Comparison of ENCODE assay signal across 8 mouse cellular contexts in the genomic region with DNA sequence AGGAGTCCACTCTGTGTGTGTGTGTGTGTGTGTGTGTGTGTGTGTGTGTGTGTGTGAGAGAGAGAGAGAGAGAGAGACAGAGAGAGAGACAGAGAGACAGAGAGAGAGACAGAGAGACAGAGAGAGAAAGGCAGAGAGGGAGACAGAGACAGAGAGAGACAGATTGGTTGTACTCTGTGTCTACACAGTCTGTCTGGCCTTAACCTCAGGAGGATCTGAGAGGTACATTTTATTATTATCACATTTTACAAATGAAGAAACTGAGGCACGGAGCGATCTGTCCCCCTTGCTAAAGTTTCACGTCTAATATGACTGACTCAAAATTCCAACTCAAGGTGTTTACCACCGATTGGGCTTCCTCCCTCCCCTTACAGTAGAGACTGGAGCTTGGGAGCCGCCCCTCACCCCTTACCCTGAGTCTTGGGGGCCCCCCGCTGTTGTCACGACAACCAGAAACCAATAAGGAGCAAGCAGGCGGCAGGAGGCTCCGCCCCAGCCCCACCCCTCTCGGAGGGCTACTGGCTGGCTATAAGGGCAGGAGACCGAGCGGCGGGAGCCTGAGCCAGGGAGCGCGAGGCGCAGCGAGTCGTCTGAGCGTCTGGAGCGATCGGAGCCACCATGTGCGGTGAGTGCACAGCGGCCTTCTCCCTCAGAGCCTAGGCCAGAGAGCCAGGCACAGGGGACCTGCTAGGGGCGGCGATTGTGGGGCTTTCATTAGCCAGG. TPM values are rescaled to one million over a fixed set of nuclear protein-coding genes. Genes with fewer than 3 reads are reported as not detected.
A peak's percentile ranks its signal among the peaks of the same experiment; 100 is the strongest.
DNase-seq lines count a peak whose midpoint lies in the region; ATAC-seq and TF ChIP-seq lines count a peak whose summit lies in the region.

TSS of gene Gfpt2 (plus strand) at position 560 of the 723 bp plus-strand sequence.

- TF ChIP-seq CTCF in MEL (IDR thresholded peaks at IDR 0.05 in 2 of 3, conservative IDR thresholded peaks at IDR 0.05 in 1 of 3; ENCODE audit: control insufficient read depth in 1 of 3, insufficient read depth in 1 of 3, low read depth in 2 of 3, low read length in 3 of 3, poor library complexity in 1 of 3, severe bottlenecking in 1 of 3): no peak
- TF ChIP-seq CTCF in layer of hippocampus, adult 2 months (conservative IDR thresholded peaks at IDR 0.05): no peak

- peak within 1 kb of the TSS; percentile 72 for H3K9ac ChIP-seq in MEL (ENCODE audit: control insufficient read depth, low read depth, low read length, poor library complexity, severe bottlenecking)

- ATAC-seq in frontal cortex, adult (ENCODE audit: low TSS enrichment): peak; percentile 96

- TF ChIP-seq RAD21 in MEL (IDR thresholded peaks at IDR 0.05; ENCODE audit: low read depth, low read length): no peak; the same call in 1 of the 2 replicates

- H3K79me2 ChIP-seq in MEL (ENCODE audit: control insufficient read depth, insufficient read depth, low read length, poor library complexity): peaks cover 4% of the 10 kb centered on the region; the same call in 1 of the 2 replicates

- DNase-seq in MEL (ENCODE audit: low read depth, low spot score): peak; percentile 96
- peak; percentile 18 for DNase-seq in cerebellum, adult 9-10 months
- DNase-seq in heart, postnatal 4 days: peak; percentile 84
- DNase-seq in layer of hippocampus, adult 2 months (ENCODE audit: low spot score in 2 of 2): peak; percentile 67 to 68
- peak; percentile 65 to 75 for DNase-seq in lung, adult 18-20 months
- peak; percentile 73 for DNase-seq in ovary, adult 18-20 months (ENCODE audit: low spot score)
- DNase-seq in thymus, postnatal 4 days: peak; percentile 69

- H3K27ac ChIP-seq in MEL (ENCODE audit: control insufficient read depth, low read depth, low read length): peak within 1 kb of the TSS; percentile 10; the same call in 1 of the 2 replicates
- peak within 1 kb of the TSS; percentile 15; the same call in 1 of the 2 replicates for H3K27ac ChIP-seq in layer of hippocampus, adult 2 months

- H3K4me3 ChIP-seq in MEL (ENCODE audit: control insufficient read depth in 1 of 2, insufficient read depth in 1 of 2, low read depth in 2 of 2, low read length in 2 of 2): peak within 1 kb of the TSS; percentile 53 to 91
- H3K4me3 ChIP-seq in layer of hippocampus, adult 2 months: peak within 1 kb of the TSS; percentile 70

- TF ChIP-seq EP300 in MEL (IDR thresholded peaks at IDR 0.05; ENCODE audit: low read depth in 1 of 2, low read length in 2 of 2): peak in 1 of 2 experiments; percentile 50; a peak in 1 of 4 replicates

- H3K9me3 ChIP-seq in MEL (replicated peaks; ENCODE audit: insufficient read depth, low read length): no peaks in the 10 kb centered on the region

- peak; percentile 84 to 99 for TF ChIP-seq POLR2A in MEL (IDR thresholded peaks at IDR 0.05; ENCODE audit: control insufficient read depth in 1 of 2, insufficient read depth in 1 of 2, low read depth in 1 of 2, low read length in 2 of 2, poor library complexity in 1 of 2)

- H3K4me1 ChIP-seq in MEL (ENCODE audit: control insufficient read depth in 1 of 2, insufficient read depth in 2 of 2, low read length in 2 of 2): peaks cover 2 to 32% of the 10 kb centered on the region in 2 experiments

- no peaks in the 10 kb centered on the region for H3K27me3 ChIP-seq in MEL (ENCODE audit: control insufficient read depth in 1 of 2, insufficient read depth in 2 of 2, low read length in 2 of 2)

- peaks cover 0 to 19% of the 10 kb centered on the region in 2 experiments; a peak in 2 of 4 replicates for H3K36me3 ChIP-seq in MEL (ENCODE audit: control insufficient read depth in 1 of 2, insufficient read depth in 2 of 2, low read length in 2 of 2)

TF ChIP-seq in MEL, 35 proteins besides CTCF, POLR2A, EP300 and RAD21:
- TF ChIP-seq MAZ (IDR thresholded peaks at IDR 0.05; ENCODE audit: low read depth, low read length) (peak; percentile 89), ZMIZ1 (IDR thresholded peaks at IDR 0.05; ENCODE audit: low read depth, low read length) (peak; percentile 96), USF1 (IDR thresholded peaks at IDR 0.05; ENCODE audit: low read depth, low read length) (no peak), ZKSCAN1 (IDR thresholded peaks at IDR 0.05; ENCODE audit: low read depth, low read length) (0 out of 2 replicates have a peak, but pooled peaks have one; percentile 19), HCFC1 (IDR thresholded peaks at IDR 0.05; ENCODE audit: low read depth, low read length) (peak; percentile 41; the same call in 1 of the 2 replicates), CHD2 (IDR thresholded peaks at IDR 0.05; ENCODE audit: low read length) (no peak), POLR2AphosphoS2 (IDR thresholded peaks at IDR 0.05; ENCODE audit: low read length) (peak; percentile 91; the same call in 1 of the 2 replicates), NELFE (IDR thresholded peaks at IDR 0.05; ENCODE audit: low read depth, low read length) (peak; percentile 94), GATA1 (IDR thresholded peaks at IDR 0.05; ENCODE audit: low read depth, low read length) (no peak), MXI1 (IDR thresholded peaks at IDR 0.05; ENCODE audit: low read depth, low read length) (peak; percentile 88), BHLHE40 (IDR thresholded peaks at IDR 0.05; ENCODE audit: borderline replicate concordance, low read depth, low read length) (0 out of 2 replicates have a peak, but pooled peaks have one; percentile 5), ELF1 (IDR thresholded peaks at IDR 0.05; ENCODE audit: low read depth, low read length) (peak; percentile 78), TAL1 (IDR thresholded peaks at IDR 0.05; ENCODE audit: low read length) (0 out of 2 replicates have a peak, but pooled peaks have one; percentile 22), CHD1 (IDR thresholded peaks at IDR 0.05; ENCODE audit: low read depth, low read length) (no peak), RCOR1 (IDR thresholded peaks at IDR 0.05; ENCODE audit: low read depth, low read length) (no peak), MAX (IDR thresholded peaks at IDR 0.05; ENCODE audit: low read length) (peak; percentile 81), SIN3A (IDR thresholded peaks at IDR 0.05; ENCODE audit: low read length) (peak; percentile 76), UBTF (IDR thresholded peaks at IDR 0.05; ENCODE audit: borderline replicate concordance, insufficient read depth, low read depth, low read length) (peak; percentile 92; the same call in 1 of the 2 replicates), KAT2A (conservative IDR thresholded peaks at IDR 0.05; ENCODE audit: low read depth, low read length) (no peak), ETS1 (IDR thresholded peaks at IDR 0.05; ENCODE audit: low read depth, low read length) (no peak; the same call in 1 of the 2 replicates), MEF2A (IDR thresholded peaks at IDR 0.05; ENCODE audit: extremely low read depth, insufficient replicate concordance, low read depth, low read length, poor library complexity, severe bottlenecking) (no peak), TCF12 (IDR thresholded peaks at IDR 0.05; ENCODE audit: low read depth, low read length) (peak; percentile 44; the same call in 1 of the 2 replicates), NRF1 (IDR thresholded peaks at IDR 0.05; ENCODE audit: insufficient read depth, low read depth, low read length, poor library complexity, severe bottlenecking) (0 out of 2 replicates have a peak, but pooled peaks have one; percentile 24), MYC (IDR thresholded peaks at IDR 0.05; ENCODE audit: low read depth, low read length) (no peak), TBP (IDR thresholded peaks at IDR 0.05; ENCODE audit: low read depth, low read length) (peak; percentile 88)

RNA-seq across cellular contexts. Expression of gene Gfpt2, which starts in this region (rescaled TPM):
- 4.0 and 4.9 TPM in 2 replicates for total RNA-seq in MEL (2012; rRNA removed)
- polyA plus RNA-seq in MEL (2012; ENCODE audit: insufficient read depth in 1 of 2, insufficient read length in 2 of 2, low read depth in 1 of 2, low replicate concordance in 2 of 2, missing spikeins in 1 of 2): 1 to 10 TPM in 1 of 2 experiments, not detected in 1; 8.0 TPM
- total RNA-seq in heart, postnatal 4 days (2021): 1 to 10 TPM; 9.1 to 9.3 TPM
- 1 to 10 TPM; 5.0 TPM for total RNA-seq in layer of hippocampus, adult 2 months (2021)

Comparison
In these comparisons a context has a peak if more than half of its experiments do, and no peak if none do; other contexts are left out.
1. Peak in every context shown above with its lines: DNase-seq, ATAC-seq, H3K4me3 ChIP-seq and H3K27ac ChIP-seq.
2. DNase-seq: peak in every context shown above with its lines; median percentile 96 in MEL; 84 in heart, postnatal 4 days; 73 in ovary, adult 18-20 months; 70 in lung, adult 18-20 months; 69 in thymus, postnatal 4 days; 68 in layer of hippocampus, adult 2 months; 18 in cerebellum, adult 9-10 months.